Mouse (Mus musculus) lung, postnatal 0 days (tissue): ENCODE measurements around the gene Olfr1158.

Experiments
- CTCF ChIP-seq: IDR thresholded peaks from 2 replicates; pipeline ENCODE4 v1.5.1; 2016; ENCODE audit warnings: antibody characterized with exemption, mild to moderate bottlenecking
- EP300 ChIP-seq: IDR thresholded peaks from 2 replicates; pipeline ENCODE4 v1.6.1; 2016; ENCODE audit warnings: antibody characterized with exemption, mild to moderate bottlenecking, control low read depth

- TF ChIP-seq CTCF, result no peak
- TF ChIP-seq EP300, result no peak
Observed at GRCm38 (mm10) chr2:88007515-88008318, 17.8 kb downstream of the Olfr1158 start, which contains the start of gene Olfr1160.
